Mouse (Mus musculus): ENCODE measurements around the gene Atl1. TPM values are rescaled to one million over a fixed set of nuclear protein-coding genes. Genes with fewer than 3 reads are reported as not detected.

The Atl1 gene
- polyA plus RNA-seq, 1 experiment from 2014 or later, result 80.6 TPM

- H3K4me3 ChIP-seq, result no peak overlapping the region
- no peak overlapping the region for H3K4me2 ChIP-seq
- H3K9me3 ChIP-seq (replicated peaks), result no peaks in the 10 kb centered on the region
- H3K36me3 ChIP-seq (ENCODE audit: poor library complexity, severe bottlenecking), result no peaks in the 10 kb centered on the region
- WGBS, result 89% methylated on average over 2 of the region's 2 CpGs
- H3K9ac ChIP-seq, result no peak overlapping the region
- no peaks in the 10 kb centered on the region for H3K4me1 ChIP-seq
- H3K27me3 ChIP-seq, result no peaks in the 10 kb centered on the region
- no peak for ATAC-seq
- no peak overlapping the region for H3K27ac ChIP-seq
Observed at GRCm38 (mm10) chr12:69917870-69918269, 25.5 kb downstream of the Atl1 start.

GRCm38 (mm10) chr12:69922099-69922498, 29.7 kb downstream of the Atl1 start:
- no peak overlapping the region for H3K9ac ChIP-seq
- H3K9me3 ChIP-seq (replicated peaks), result no peaks in the 10 kb centered on the region
- no peak overlapping the region for H3K27ac ChIP-seq
- WGBS, result 90% methylated on average over 1 of the region's 1 CpGs
- no peak overlapping the region for H3K4me3 ChIP-seq
- H3K27me3 ChIP-seq, result no peaks in the 10 kb centered on the region
- 0 out of 2 replicates have a peak, but pooled peaks cover 3% of the 10 kb centered on the region for H3K36me3 ChIP-seq (ENCODE audit: poor library complexity, severe bottlenecking)
- H3K4me1 ChIP-seq, result no peaks in the 10 kb centered on the region
- no peak overlapping the region for H3K4me2 ChIP-seq
- no peak for ATAC-seq

- 76% methylated on average over 3 of the region's 3 CpGs for WGBS
- H3K27me3 ChIP-seq, result no peaks in the 10 kb centered on the region
Observed at GRCm38 (mm10) chr12:69923128-69923527, 30.7 kb downstream of the Atl1 start.

GRCm38 (mm10) chr12:69923603-69924002, 31.2 kb downstream of the Atl1 start:
- no peaks in the 10 kb centered on the region for H3K27me3 ChIP-seq
- 69% methylated on average over 3 of the region's 3 CpGs for WGBS
- H3K4me3 ChIP-seq, result no peak overlapping the region
- H3K9me3 ChIP-seq (replicated peaks), result no peaks in the 10 kb centered on the region
- H3K27ac ChIP-seq, result no peak overlapping the region
- no peaks in the 10 kb centered on the region for H3K4me1 ChIP-seq
- H3K36me3 ChIP-seq (ENCODE audit: poor library complexity, severe bottlenecking), result 0 out of 2 replicates have a peak, but pooled peaks cover 3% of the 10 kb centered on the region
- ATAC-seq, result no peak
- H3K9ac ChIP-seq, result no peak overlapping the region
- no peak overlapping the region for H3K4me2 ChIP-seq

More at GRCm38 (mm10) chr12:69923128-69923527, 30.7 kb downstream of the Atl1 start:
- Histone ChIP-seq H3K4me1 (no peaks in the 10 kb centered on the region), H3K4me3 (no peak overlapping the region), H3K27ac (no peak overlapping the region), H3K9ac (no peak overlapping the region), H3K4me2 (no peak overlapping the region), H3K36me3 (ENCODE audit: poor library complexity, severe bottlenecking) (0 out of 2 replicates have a peak, but pooled peaks cover 3% of the 10 kb centered on the region), H3K9me3 (replicated peaks) (no peaks in the 10 kb centered on the region)
- ATAC-seq, result no peak

- no peak for ATAC-seq
- WGBS, result 14% methylated on average over 5 of the region's 5 CpGs
- Histone ChIP-seq H3K36me3 (ENCODE audit: poor library complexity, severe bottlenecking) (peaks cover 4% of the 10 kb centered on the region; the same call in 1 of the 2 replicates), H3K4me3 (no peak overlapping the region), H3K9ac (no peak overlapping the region), H3K9me3 (replicated peaks) (no peaks in the 10 kb centered on the region), H3K4me2 (no peak overlapping the region), H3K27me3 (no peaks in the 10 kb centered on the region), H3K27ac (no peak overlapping the region), H3K4me1 (no peaks in the 10 kb centered on the region)
Observed at GRCm38 (mm10) chr12:69924012-69924411, 31.6 kb downstream of the Atl1 start.

GRCm38 (mm10) chr12:69926716-69927115, 34.3 kb downstream of the Atl1 start:
- ATAC-seq, result no peak
- 59% methylated on average over 7 of the region's 7 CpGs for WGBS
- Histone ChIP-seq H3K27me3 (no peaks in the 10 kb centered on the region), H3K27ac (no peak overlapping the region), H3K4me1 (no peaks in the 10 kb centered on the region), H3K4me2 (no peak overlapping the region), H3K4me3 (no peak overlapping the region), H3K36me3 (ENCODE audit: poor library complexity, severe bottlenecking) (peaks cover 16% of the 10 kb centered on the region; the same call in 1 of the 2 replicates), H3K9ac (no peak overlapping the region), H3K9me3 (replicated peaks) (no peaks in the 10 kb centered on the region)

- H3K9ac ChIP-seq, result no peak overlapping the region
- peaks cover 5% of the 10 kb centered on the region; the same call in 1 of the 2 replicates for H3K9me3 ChIP-seq (replicated peaks)
- WGBS, result 40% methylated on average over 5 of the region's 5 CpGs
- ATAC-seq, result no peak
- no peak overlapping the region for H3K4me2 ChIP-seq
- H3K27ac ChIP-seq, result no peak overlapping the region
- peaks cover 41% of the 10 kb centered on the region for H3K36me3 ChIP-seq (ENCODE audit: poor library complexity, severe bottlenecking)
- no peak overlapping the region for H3K4me3 ChIP-seq
- no peaks in the 10 kb centered on the region for H3K4me1 ChIP-seq
- H3K27me3 ChIP-seq, result no peaks in the 10 kb centered on the region
Observed at GRCm38 (mm10) chr12:69937731-69938130, 45.3 kb downstream of the Atl1 start.

GRCm38 (mm10) chr12:69939291-69939690, 46.9 kb downstream of the Atl1 start:
- ATAC-seq, result no peak
- Histone ChIP-seq H3K36me3 (ENCODE audit: poor library complexity, severe bottlenecking) (peaks cover 40% of the 10 kb centered on the region), H3K4me2 (no peak overlapping the region)

GRCm38 (mm10) chr12:69941655-69942329, 49.4 kb downstream of the Atl1 start:
- no peak overlapping the region for H3K9ac ChIP-seq
- no peak overlapping the region for H3K4me3 ChIP-seq
- no peaks in the 10 kb centered on the region for H3K27me3 ChIP-seq
- no peak for ATAC-seq
- no peaks in the 10 kb centered on the region for H3K4me1 ChIP-seq
- 78% methylated on average over 1 of the region's 1 CpGs for WGBS
- peaks cover 38% of the 10 kb centered on the region for H3K36me3 ChIP-seq (ENCODE audit: poor library complexity, severe bottlenecking)
- no peak overlapping the region for H3K27ac ChIP-seq
- no peak overlapping the region for H3K4me2 ChIP-seq
- H3K9me3 ChIP-seq (replicated peaks), result peaks cover 5% of the 10 kb centered on the region; the same call in 1 of the 2 replicates

More at GRCm38 (mm10) chr12:69939291-69939690, 46.9 kb downstream of the Atl1 start:
- Histone ChIP-seq H3K9me3 (replicated peaks) (peaks cover 5% of the 10 kb centered on the region; the same call in 1 of the 2 replicates), H3K27ac (no peak overlapping the region), H3K9ac (no peak overlapping the region), H3K4me3 (no peak overlapping the region), H3K4me1 (no peaks in the 10 kb centered on the region), H3K27me3 (no peaks in the 10 kb centered on the region)
- WGBS, result 64% methylated on average over 2 of the region's 2 CpGs

GRCm38 (mm10) chr12:69945861-69946260, 53.4 kb downstream of the Atl1 start:
- H3K4me2 ChIP-seq, result no peak overlapping the region
- ATAC-seq, result no peak
- 97% methylated on average over 5 of the region's 5 CpGs for WGBS

GRCm38 (mm10) chr12:69947502-69947901, 55.1 kb downstream of the Atl1 start:
- H3K4me1 ChIP-seq, result no peaks in the 10 kb centered on the region
- no peak for ATAC-seq
- H3K4me2 ChIP-seq, result no peak overlapping the region
- no peaks in the 10 kb centered on the region for H3K9me3 ChIP-seq (replicated peaks)
- 90% methylated on average over 3 of the region's 3 CpGs for WGBS
- H3K27ac ChIP-seq, result no peak overlapping the region
- no peaks in the 10 kb centered on the region for H3K27me3 ChIP-seq
- no peak overlapping the region for H3K9ac ChIP-seq
- H3K4me3 ChIP-seq, result no peak overlapping the region
- peaks cover 31% of the 10 kb centered on the region for H3K36me3 ChIP-seq (ENCODE audit: poor library complexity, severe bottlenecking)

More at GRCm38 (mm10) chr12:69945861-69946260, 53.4 kb downstream of the Atl1 start:
- Histone ChIP-seq H3K9ac (no peak overlapping the region), H3K4me1 (no peaks in the 10 kb centered on the region), H3K9me3 (replicated peaks) (no peaks in the 10 kb centered on the region), H3K4me3 (no peak overlapping the region), H3K27ac (no peak overlapping the region), H3K36me3 (ENCODE audit: poor library complexity, severe bottlenecking) (peaks cover 31% of the 10 kb centered on the region), H3K27me3 (no peaks in the 10 kb centered on the region)

GRCm38 (mm10) chr12:69957378-69957777, 65.0 kb downstream of the Atl1 start:
- 95% methylated on average over 2 of the region's 2 CpGs for WGBS
- no peaks in the 10 kb centered on the region for H3K4me1 ChIP-seq
- no peak overlapping the region for H3K27ac ChIP-seq
- H3K9me3 ChIP-seq (replicated peaks), result no peaks in the 10 kb centered on the region
- no peak overlapping the region for H3K4me2 ChIP-seq
- H3K4me3 ChIP-seq, result no peak overlapping the region
- no peak overlapping the region for H3K9ac ChIP-seq
- peaks cover 66% of the 10 kb centered on the region for H3K36me3 ChIP-seq (ENCODE audit: poor library complexity, severe bottlenecking)
- no peak for ATAC-seq
- no peaks in the 10 kb centered on the region for H3K27me3 ChIP-seq

Measured in forebrain, embryonic 13.5 days (tissue).